Mouse (Mus musculus) layer of hippocampus, adult 11-12 months (tissue): Measurements from ENCODE around the gene Duox2.

Source experiments
- DNase-seq: peaks from one replicate; pipeline ENCODE4 v3.0.0; 2022; ENCODE audit warnings: low spot score

Duox2 gene

GRCm38 (mm10) chr2:122236321-122236720 lies 61.9 kb downstream of the Duox2 start:
- no peak for DNase-seq

DNA sequence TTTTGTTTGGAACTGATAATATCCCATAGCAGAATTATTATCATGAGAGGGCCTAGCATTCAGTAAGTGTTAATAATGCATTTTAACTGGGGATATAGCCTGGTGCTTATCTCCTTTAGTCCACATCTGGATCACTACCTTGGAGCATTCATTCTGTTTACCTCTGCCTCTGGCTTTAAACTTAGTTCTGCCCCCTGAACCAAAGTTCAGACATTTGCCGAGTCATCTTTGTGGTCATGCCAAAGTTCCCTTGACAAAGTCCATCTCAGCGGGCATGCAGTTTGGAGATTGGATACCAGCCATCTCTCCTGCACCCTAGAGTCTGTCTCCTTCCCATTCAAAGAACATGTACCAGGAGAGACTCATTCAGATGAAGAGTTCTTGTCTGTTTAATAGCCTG lies 62.8 kb downstream of the Duox2 start:
- DNase-seq = no peak

GRCm38 (mm10) chr2:122234611-122235288 lies 63.5 kb downstream of the Duox2 start, which contains the start of gene Sord:
Sord (plus strand) TSS chr2:122234749.
- DNase-seq = peak; percentile 76

DNA sequence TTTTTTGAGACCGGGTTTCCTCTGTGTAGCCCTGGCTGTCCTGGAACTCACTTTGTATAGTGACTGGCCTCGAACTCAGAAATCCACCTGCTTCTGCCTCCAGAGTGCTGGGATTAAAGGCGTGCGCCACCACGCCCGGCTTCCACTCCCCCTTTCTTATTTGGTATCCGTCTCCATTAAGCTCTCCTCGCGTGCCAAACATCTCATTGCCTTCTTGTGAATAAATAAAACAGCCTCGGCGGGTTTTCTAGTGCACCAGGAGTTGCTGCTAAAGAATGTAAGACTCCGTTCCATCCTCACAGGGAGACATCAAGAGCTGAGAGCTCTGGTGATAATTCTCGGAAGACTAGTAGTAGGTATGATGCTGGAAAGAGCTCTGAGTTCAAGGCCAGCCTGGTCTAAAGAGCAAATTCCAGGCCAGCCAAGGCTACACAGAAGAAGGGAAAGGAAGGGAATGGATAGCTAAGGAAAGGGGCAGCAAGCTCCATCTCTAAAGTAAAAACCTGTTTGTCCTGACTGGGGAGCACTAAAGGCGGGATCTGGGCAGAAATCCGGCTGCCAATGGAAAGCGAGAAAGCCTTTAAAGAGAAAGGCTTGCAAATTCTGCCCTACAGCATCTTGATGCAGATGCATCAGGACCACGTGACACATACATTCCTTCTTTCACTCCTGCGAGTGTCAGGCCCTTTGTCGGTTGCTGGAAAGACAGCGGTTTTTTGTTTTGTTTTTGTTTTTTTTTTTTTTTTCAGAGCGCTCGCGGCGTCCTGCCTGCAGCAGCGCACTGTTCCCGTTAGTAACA lies 64.3 kb downstream of the Duox2 start:
- peak; percentile 44 for DNase-seq

GRCm38 (mm10) chr2:122233341-122233740 lies 64.9 kb downstream of the Duox2 start:
- DNase-seq = no peak

- no peak for DNase-seq
Measured at GRCm38 (mm10) chr2:122231616-122232015, 66.6 kb downstream of the Duox2 start.

DNA sequence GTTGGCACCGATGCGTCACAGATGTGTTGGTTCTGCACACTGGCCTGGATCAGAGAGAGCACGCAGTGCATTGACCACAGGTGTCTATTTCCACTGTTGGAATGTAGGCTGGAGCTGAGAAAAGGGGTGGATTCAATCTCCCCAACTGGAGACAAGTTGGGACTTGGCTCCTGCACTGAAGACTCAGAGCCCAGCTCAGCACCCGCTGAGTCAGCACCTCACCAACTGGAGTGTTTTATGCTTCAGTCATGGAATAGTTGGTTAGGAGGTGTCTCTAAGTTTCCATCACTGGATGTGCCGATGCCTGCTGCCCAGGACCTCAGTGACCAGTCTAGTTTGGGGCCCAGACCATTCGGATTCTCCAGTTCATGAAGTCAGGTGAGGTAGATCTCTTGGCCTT lies 67.9 kb downstream of the Duox2 start:
- DNase-seq = no peak
